Mouse (Mus musculus): ENCODE data around the gene Olfr549.

Gene Olfr549

DNA sequence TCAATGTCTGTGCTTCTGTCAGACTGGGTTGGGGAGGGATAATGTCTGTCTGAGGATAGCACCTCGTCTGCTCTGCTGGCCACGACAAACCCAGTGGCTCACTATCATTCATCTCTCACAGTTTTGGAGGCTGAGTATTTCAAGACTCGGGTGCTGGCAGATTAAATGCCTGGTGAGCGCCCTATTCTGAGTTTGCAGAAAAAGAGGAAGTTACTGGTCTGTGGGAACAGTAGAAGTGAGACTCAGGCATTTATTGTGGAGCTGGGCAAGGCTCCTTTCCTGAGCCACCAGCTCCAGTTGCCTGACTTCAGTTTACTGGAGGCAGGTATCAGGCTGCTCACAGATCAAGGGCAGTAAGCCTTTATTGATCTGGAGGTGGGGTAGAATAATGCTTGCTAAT, 35.5 kb upstream of the Olfr549 start:
- Histone ChIP-seq H3K4me1 (replicated peaks; ENCODE audit: low read depth, low read length) (peaks cover 7% of the 10 kb centered on the region; the same call in 1 of the 2 replicates), H3K9me3 (ENCODE audit: low read length) (no peaks in the 10 kb centered on the region), H3K27me3 (ENCODE audit: insufficient read depth, low read length) (peaks cover 48% of the 10 kb centered on the region), H3K36me3 (ENCODE audit: insufficient read depth, low read length) (no peaks in the 10 kb centered on the region), H3K4me3 (replicated peaks; ENCODE audit: low read length) (no peak overlapping the region)
- TF ChIP-seq POU5F1 (IDR thresholded peaks at IDR 0.05; ENCODE audit: borderline replicate concordance, low read length), result no peak
- TF ChIP-seq CTCF (conservative IDR thresholded peaks at IDR 0.05; ENCODE audit: low read length), result no peak
- no peak for TF ChIP-seq NANOG (IDR thresholded peaks at IDR 0.05; ENCODE audit: borderline replicate concordance, low read length)

- peaks cover 40% of the 10 kb centered on the region for H3K27me3 ChIP-seq (ENCODE audit: insufficient read depth, low read length)
- TF ChIP-seq NANOG (IDR thresholded peaks at IDR 0.05; ENCODE audit: borderline replicate concordance, low read length) (no peak), CTCF (conservative IDR thresholded peaks at IDR 0.05; ENCODE audit: low read length) (no peak), POU5F1 (IDR thresholded peaks at IDR 0.05; ENCODE audit: borderline replicate concordance, low read length) (no peak)
- H3K4me1 ChIP-seq (replicated peaks; ENCODE audit: low read depth, low read length), result peaks cover 5% of the 10 kb centered on the region; the same call in 1 of the 2 replicates
- no peak overlapping the region for H3K4me3 ChIP-seq (replicated peaks; ENCODE audit: low read length)
- no peaks in the 10 kb centered on the region for H3K9me3 ChIP-seq (ENCODE audit: low read length)
- H3K36me3 ChIP-seq (ENCODE audit: insufficient read depth, low read length), result no peaks in the 10 kb centered on the region
Observed at GRCm38 (mm10) chr7:102516261-102517050, 33.2 kb upstream of the Olfr549 start.

- Histone ChIP-seq H3K4me1 (replicated peaks; ENCODE audit: low read depth, low read length) (peaks cover 5% of the 10 kb centered on the region; the same call in 1 of the 2 replicates), H3K9me3 (ENCODE audit: low read length) (no peaks in the 10 kb centered on the region)
- TF ChIP-seq POU5F1 (IDR thresholded peaks at IDR 0.05; ENCODE audit: borderline replicate concordance, low read length) (no peak), CTCF (conservative IDR thresholded peaks at IDR 0.05; ENCODE audit: low read length) (no peak), NANOG (IDR thresholded peaks at IDR 0.05; ENCODE audit: borderline replicate concordance, low read length) (no peak)
Observed at GRCm38 (mm10) chr7:102517051-102517335, 32.7 kb upstream of the Olfr549 start.

GRCm38 (mm10) chr7:102529052-102529451, 20.6 kb upstream of the Olfr549 start:
- no peaks in the 10 kb centered on the region for H3K27me3 ChIP-seq (ENCODE audit: insufficient read depth, low read length)
- no peaks in the 10 kb centered on the region for H3K36me3 ChIP-seq (ENCODE audit: insufficient read depth, low read length)
- no peak overlapping the region for H3K4me3 ChIP-seq (replicated peaks; ENCODE audit: low read length)
- no peaks in the 10 kb centered on the region for H3K4me1 ChIP-seq (replicated peaks; ENCODE audit: low read depth, low read length)
- H3K9me3 ChIP-seq (ENCODE audit: low read length), result no peaks in the 10 kb centered on the region
- no peak for TF ChIP-seq POU5F1 (IDR thresholded peaks at IDR 0.05; ENCODE audit: borderline replicate concordance, low read length)
- no peak for TF ChIP-seq CTCF (conservative IDR thresholded peaks at IDR 0.05; ENCODE audit: low read length)
- no peak for TF ChIP-seq NANOG (IDR thresholded peaks at IDR 0.05; ENCODE audit: borderline replicate concordance, low read length)

More at GRCm38 (mm10) chr7:102517051-102517335, 32.7 kb upstream of the Olfr549 start:
- Histone ChIP-seq H3K36me3 (ENCODE audit: insufficient read depth, low read length) (no peaks in the 10 kb centered on the region), H3K4me3 (replicated peaks; ENCODE audit: low read length) (no peak overlapping the region), H3K27me3 (ENCODE audit: insufficient read depth, low read length) (peaks cover 36% of the 10 kb centered on the region)

- Histone ChIP-seq H3K9me3 (ENCODE audit: low read length) (no peaks in the 10 kb centered on the region), H3K27me3 (ENCODE audit: insufficient read depth, low read length) (no peaks in the 10 kb centered on the region), H3K4me1 (replicated peaks; ENCODE audit: low read depth, low read length) (no peaks in the 10 kb centered on the region), H3K4me3 (replicated peaks; ENCODE audit: low read length) (no peak within 1 kb of the TSS), H3K36me3 (ENCODE audit: insufficient read depth, low read length) (no peaks in the 10 kb centered on the region)
- TF ChIP-seq CTCF (conservative IDR thresholded peaks at IDR 0.05; ENCODE audit: low read length), result no peak
Observed at GRCm38 (mm10) chr7:102534449-102534848, 15.2 kb upstream of the Olfr549 start, which contains the start of gene Olfr547. Gene Olfr547, plus strand, starts transcription at chr7:102534749.

DNA sequence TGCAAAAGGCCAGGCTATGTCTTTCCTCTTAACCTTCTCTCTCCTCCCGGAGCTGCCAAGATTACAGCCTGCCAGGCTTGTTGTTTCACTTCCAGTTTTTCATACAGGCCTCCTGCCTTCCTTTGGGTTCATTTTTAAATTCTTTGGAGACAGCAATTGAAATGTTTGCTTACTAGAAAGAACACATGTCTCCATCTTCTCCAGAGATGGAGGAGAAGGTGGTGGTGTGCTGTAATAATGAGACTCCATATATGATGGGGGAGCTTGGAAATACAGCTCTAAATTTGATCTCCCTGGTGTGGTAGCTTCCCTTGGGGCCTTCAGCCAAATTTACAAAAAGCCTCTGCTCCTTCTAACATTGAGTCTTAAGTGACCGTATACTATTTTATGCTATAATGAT, 9.1 kb upstream of the Olfr549 start, which contains the start of gene Olfr548-ps1:
Gene Olfr548-ps1, plus strand, starts transcription at position 301 of the 400 bp plus-strand sequence.
- H3K27me3 ChIP-seq (ENCODE audit: insufficient read depth, low read length), result no peaks in the 10 kb centered on the region
- H3K36me3 ChIP-seq (ENCODE audit: insufficient read depth, low read length), result no peaks in the 10 kb centered on the region
- H3K9me3 ChIP-seq (ENCODE audit: low read length), result no peaks in the 10 kb centered on the region
- peaks cover 3% of the 10 kb centered on the region; the same call in 1 of the 2 replicates for H3K4me1 ChIP-seq (replicated peaks; ENCODE audit: low read depth, low read length)
- TF ChIP-seq POU5F1 (IDR thresholded peaks at IDR 0.05; ENCODE audit: borderline replicate concordance, low read length) (no peak), CTCF (conservative IDR thresholded peaks at IDR 0.05; ENCODE audit: low read length) (no peak), NANOG (IDR thresholded peaks at IDR 0.05; ENCODE audit: borderline replicate concordance, low read length) (no peak)
- no peak within 1 kb of the TSS for H3K4me3 ChIP-seq (replicated peaks; ENCODE audit: low read length)

GRCm38 (mm10) chr7:102541251-102541650, 8.4 kb upstream of the Olfr549 start:
- Histone ChIP-seq H3K36me3 (ENCODE audit: insufficient read depth, low read length) (no peaks in the 10 kb centered on the region), H3K27me3 (ENCODE audit: insufficient read depth, low read length) (no peaks in the 10 kb centered on the region), H3K4me3 (replicated peaks; ENCODE audit: low read length) (no peak overlapping the region), H3K9me3 (ENCODE audit: low read length) (no peaks in the 10 kb centered on the region), H3K4me1 (replicated peaks; ENCODE audit: low read depth, low read length) (peaks cover 3% of the 10 kb centered on the region; the same call in 1 of the 2 replicates)
- TF ChIP-seq CTCF (conservative IDR thresholded peaks at IDR 0.05; ENCODE audit: low read length) (no peak), POU5F1 (IDR thresholded peaks at IDR 0.05; ENCODE audit: borderline replicate concordance, low read length) (no peak), NANOG (IDR thresholded peaks at IDR 0.05; ENCODE audit: borderline replicate concordance, low read length) (no peak)

DNA sequence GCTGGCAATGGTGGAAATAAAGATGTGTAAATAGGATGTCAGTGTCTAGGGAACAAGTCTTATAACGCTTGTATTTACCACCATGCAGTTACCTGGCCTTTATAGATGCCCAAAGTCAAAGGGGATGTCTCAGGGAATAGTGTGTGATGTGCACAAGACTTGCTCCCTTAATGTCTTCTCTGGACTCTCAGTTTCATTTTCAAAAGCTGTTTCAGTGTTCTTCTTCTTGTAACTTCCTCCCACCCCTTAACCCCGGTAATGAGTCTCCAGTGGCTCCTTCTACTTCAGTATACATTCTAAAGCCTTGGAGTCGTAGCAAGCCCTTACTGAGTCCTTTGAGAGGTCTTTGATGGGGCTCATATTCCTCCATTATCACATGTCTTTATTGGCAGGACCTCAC, 3.6 kb downstream of the Olfr549 start:
- H3K9me3 ChIP-seq (ENCODE audit: low read length), result no peaks in the 10 kb centered on the region

More for the DNA sequence above, 3.6 kb downstream of the Olfr549 start:
- no peak overlapping the region for H3K4me3 ChIP-seq (replicated peaks; ENCODE audit: low read length)
- no peak for TF ChIP-seq NANOG (IDR thresholded peaks at IDR 0.05; ENCODE audit: borderline replicate concordance, low read length)
- no peak for TF ChIP-seq CTCF (conservative IDR thresholded peaks at IDR 0.05; ENCODE audit: low read length)
- TF ChIP-seq POU5F1 (IDR thresholded peaks at IDR 0.05; ENCODE audit: borderline replicate concordance, low read length), result no peak
- no peaks in the 10 kb centered on the region for H3K36me3 ChIP-seq (ENCODE audit: insufficient read depth, low read length)
- H3K27me3 ChIP-seq (ENCODE audit: insufficient read depth, low read length), result no peaks in the 10 kb centered on the region
- H3K4me1 ChIP-seq (replicated peaks; ENCODE audit: low read depth, low read length), result no peaks in the 10 kb centered on the region
